Mouse (Mus musculus): Measurements from ENCODE around the gene Gpatch2.

DNA sequence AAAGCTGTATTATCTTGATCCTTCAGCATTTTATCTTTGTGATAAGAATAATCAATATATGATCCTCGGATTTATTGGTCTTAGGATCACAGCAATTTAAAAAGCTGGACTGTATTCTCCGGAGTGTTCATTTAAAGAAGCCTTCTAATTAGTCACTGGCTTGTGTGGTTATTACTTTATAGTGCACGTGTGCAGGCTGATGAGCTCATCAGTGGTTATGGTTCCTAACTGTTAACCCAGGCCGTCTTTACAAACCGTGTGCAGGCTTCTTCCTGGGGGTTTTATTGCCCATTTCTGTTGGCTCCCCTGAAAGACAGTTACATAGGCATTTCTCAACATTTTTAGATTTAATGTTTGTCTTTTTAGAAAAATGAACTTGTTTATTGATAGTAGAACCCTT, 63.2 kb downstream of the Gpatch2 start:
- TF ChIP-seq CTCF (IDR thresholded peaks at IDR 0.05), result no peak
- no peak for TF ChIP-seq EP300 (IDR thresholded peaks at IDR 0.05)
